Mouse (Mus musculus) forebrain, embryonic 16.5 days (tissue): ENCODE measurements around the gene Soat1. TPM values are rescaled to one million over a fixed set of nuclear protein-coding genes. Genes with fewer than 3 reads are reported as not detected.

Experiments
- ATAC-seq: fragments of 200-750 bp; cut with Nextera tagmentation; 2 replicates; pipeline ENCODE4 v1.8.0; 2017; ENCODE audit warnings: mild to moderate bottlenecking, moderate library complexity
- H3K27ac ChIP-seq: fragments of 300-500 bp; sonication (generic); 2 replicates; pipeline ENCODE4 v1.5.1; 2014; ENCODE audit warnings: low read length, control low read depth
- H3K27me3 ChIP-seq: fragments of 300-500 bp; sonication (generic); replicated peaks from 2 replicates; pipeline ENCODE4 v1.6.1; 2014; ENCODE audit warnings: low read length; ENCODE audit not compliant: control insufficient read depth, insufficient read depth
- H3K36me3 ChIP-seq: fragments of 300-500 bp; sonication (generic); 2 replicates; pipeline ENCODE4 v1.6.1; 2014; ENCODE audit not compliant: control insufficient read depth, insufficient read depth
- H3K4me1 ChIP-seq: fragments of 300-500 bp; sonication (generic); replicated peaks from 2 replicates; pipeline ENCODE4 v1.6.1; 2014; ENCODE audit warnings: low read length; ENCODE audit not compliant: control insufficient read depth, insufficient read depth
- H3K4me2 ChIP-seq: fragments of 300-500 bp; sonication (generic); 2 replicates; pipeline ENCODE4 v1.6.1; 2014; ENCODE audit warnings: mild to moderate bottlenecking, low read length, control low read depth
- H3K4me3 ChIP-seq: fragments of 300-500 bp; sonication (generic); replicated peaks from 2 replicates; pipeline ENCODE4 v1.5.1; 2014; ENCODE audit warnings: mild to moderate bottlenecking, low read length, control low read depth
- H3K9ac ChIP-seq: fragments of 300-500 bp; sonication (generic); replicated peaks from 2 replicates; pipeline ENCODE4 v1.6.1; 2014; ENCODE audit warnings: low read depth, low read length, control low read depth
- H3K9me3 ChIP-seq: fragments of 300-500 bp; sonication (generic); 2 replicates; pipeline ENCODE4 v1.6.1; 2016; ENCODE audit warnings: low read length; ENCODE audit not compliant: control insufficient read depth
- WGBS: fragments of 180-500 bp; shearing (Covaris S2); extraction: QIAGEN DNeasy Blood & Tissue Kit; methylation state at CpG from one replicate; pipeline ENCODE4 v1.1.7; 2014; 5-methylcytosine and 5-hydroxymethylcytosine counted together
- polyA plus RNA-seq: library from polyadenylated mRNA; unstranded; fragments of >200 nt; fragmentation: Nextera tagmentation; extraction: Ambion mirVana; gene quantifications from 2 replicates; pipeline ENCODE4 v1.2.1, GENCODE M21; 2015

Soat1 gene
- polyA plus RNA-seq, 1 experiment from 2014 or later, result 10.1 TPM

DNA sequence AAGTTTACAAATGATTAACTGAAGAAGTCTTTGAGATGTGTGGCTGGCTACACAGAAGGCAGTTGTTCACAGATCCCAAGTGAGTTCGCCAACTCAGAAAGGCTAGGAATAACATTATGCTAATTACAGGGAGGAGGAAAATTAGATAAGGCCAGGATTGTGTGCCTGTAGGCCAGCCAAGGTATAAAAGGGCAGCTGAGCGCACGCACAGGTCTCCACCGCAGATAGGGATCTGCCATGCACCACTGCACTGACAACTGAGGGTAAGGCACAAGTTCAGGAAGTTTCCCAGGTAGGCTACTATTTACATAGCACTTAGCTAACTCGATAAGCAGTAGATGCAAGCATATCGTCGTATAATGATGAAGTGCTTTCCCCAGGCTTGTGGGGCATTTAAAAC, 3.6 kb downstream of the Soat1 start:
- H3K27ac ChIP-seq, result no peak overlapping the region
- 73% methylated on average over 7 of the region's 7 CpGs for WGBS
- H3K9me3 ChIP-seq, result peaks cover 6% of the 10 kb centered on the region; the same call in 1 of the 2 replicates
- no peak overlapping the region for H3K4me3 ChIP-seq
- H3K9ac ChIP-seq, result no peak overlapping the region
- H3K27me3 ChIP-seq, result no peaks in the 10 kb centered on the region
- peaks cover 8% of the 10 kb centered on the region for H3K4me1 ChIP-seq
- H3K4me2 ChIP-seq, result no peak overlapping the region
- peaks cover 6% of the 10 kb centered on the region; the same call in 1 of the 2 replicates for H3K36me3 ChIP-seq
- ATAC-seq, result no peak

DNA sequence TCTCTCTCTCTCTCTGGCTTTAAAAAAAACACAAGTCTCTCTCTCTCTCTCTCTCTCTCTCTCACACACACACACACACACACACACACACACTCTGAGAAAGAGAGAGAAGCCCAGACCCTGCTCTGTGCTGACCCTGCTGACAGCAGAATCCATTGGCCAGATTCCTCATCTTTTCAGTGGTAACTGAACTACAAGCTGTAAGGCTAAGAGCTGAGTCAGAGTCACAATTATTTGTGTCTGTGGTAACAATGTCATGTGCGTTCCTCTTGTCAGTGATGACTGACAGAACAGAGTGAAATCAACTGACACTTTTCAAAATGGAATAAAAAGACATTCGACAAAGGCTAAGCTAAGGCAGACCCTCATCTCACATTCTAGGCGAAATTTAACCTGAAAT, 5.6 kb downstream of the Soat1 start:
- Histone ChIP-seq H3K9ac (no peak overlapping the region), H3K4me3 (no peak overlapping the region)
- WGBS, result 75% methylated on average over 3 of the region's 3 CpGs

DNA sequence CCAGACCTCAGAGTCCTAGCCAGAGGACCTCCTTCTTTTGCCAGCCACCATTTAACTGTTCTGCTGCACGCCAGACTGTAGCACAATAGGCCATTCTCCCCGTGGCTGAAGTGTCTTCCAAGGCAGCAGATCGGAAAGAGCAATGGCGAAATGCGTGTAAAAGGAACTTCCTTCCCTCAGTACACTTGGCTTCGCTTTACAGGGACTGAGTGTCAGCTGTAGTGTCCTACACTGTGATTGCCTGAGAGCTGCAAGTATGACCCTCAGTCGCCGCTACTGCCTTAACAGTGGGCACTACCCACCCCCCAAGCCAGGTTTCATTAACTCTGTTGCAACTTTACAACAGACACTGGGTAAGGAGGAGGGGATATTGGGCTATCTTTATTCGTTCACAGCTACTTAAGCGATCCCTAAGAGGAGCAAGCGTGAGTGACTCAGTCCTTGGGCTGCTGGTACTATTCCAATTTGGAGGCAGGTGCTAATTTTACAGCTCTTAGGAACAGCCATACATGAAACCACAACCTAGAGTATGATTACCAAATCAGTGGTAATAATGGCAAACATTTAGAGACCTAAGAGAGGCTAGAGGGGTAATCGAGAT, 6.4 kb downstream of the Soat1 start:
- H3K36me3 ChIP-seq, result peaks cover 6% of the 10 kb centered on the region; the same call in 1 of the 2 replicates
- H3K27me3 ChIP-seq, result no peaks in the 10 kb centered on the region
- peaks cover 6% of the 10 kb centered on the region; the same call in 1 of the 2 replicates for H3K9me3 ChIP-seq
- peaks cover 3% of the 10 kb centered on the region for H3K4me1 ChIP-seq
- no peak overlapping the region for H3K27ac ChIP-seq
- no peak for ATAC-seq
- no peak overlapping the region for H3K4me2 ChIP-seq
- no peak overlapping the region for H3K9ac ChIP-seq
- 82% methylated on average over 12 of the region's 12 CpGs for WGBS
- no peak overlapping the region for H3K4me3 ChIP-seq

More for the DNA sequence above, 5.6 kb downstream of the Soat1 start:
- ATAC-seq, result no peak
- Histone ChIP-seq H3K36me3 (peaks cover 6% of the 10 kb centered on the region; the same call in 1 of the 2 replicates), H3K9me3 (peaks cover 6% of the 10 kb centered on the region; the same call in 1 of the 2 replicates), H3K4me1 (peaks cover 8% of the 10 kb centered on the region), H3K27ac (no peak overlapping the region), H3K4me2 (no peak overlapping the region), H3K27me3 (no peaks in the 10 kb centered on the region)

DNA sequence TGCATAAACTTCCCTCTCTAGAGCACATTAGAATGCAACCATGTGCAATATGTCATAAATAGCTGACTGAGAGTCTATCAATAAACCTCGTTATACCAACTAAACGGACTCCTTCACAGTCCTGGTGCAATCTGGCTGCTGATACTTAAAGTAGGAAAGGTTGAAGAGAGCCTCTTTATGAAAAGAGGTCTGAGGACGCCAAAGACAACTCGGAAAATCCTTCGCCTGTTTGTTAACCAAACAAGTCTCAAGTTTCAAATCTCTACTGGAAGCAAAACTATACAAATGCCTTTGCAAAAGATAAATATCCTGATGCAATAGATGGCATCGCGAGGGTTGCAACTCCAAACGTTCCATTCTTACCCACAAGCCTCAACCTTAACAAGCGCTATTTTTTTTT, 9.2 kb downstream of the Soat1 start:
- no peaks in the 10 kb centered on the region for H3K4me1 ChIP-seq
- H3K4me2 ChIP-seq, result no peak overlapping the region
- no peak overlapping the region for H3K9ac ChIP-seq
- no peaks in the 10 kb centered on the region for H3K27me3 ChIP-seq
- H3K9me3 ChIP-seq, result peaks cover 6% of the 10 kb centered on the region; the same call in 1 of the 2 replicates
- H3K27ac ChIP-seq, result no peak overlapping the region
- WGBS, result 86% methylated on average over 9 of the region's 9 CpGs
- ATAC-seq, result no peak
- H3K36me3 ChIP-seq, result peaks cover 6% of the 10 kb centered on the region; the same call in 1 of the 2 replicates
- H3K4me3 ChIP-seq, result no peak overlapping the region

DNA sequence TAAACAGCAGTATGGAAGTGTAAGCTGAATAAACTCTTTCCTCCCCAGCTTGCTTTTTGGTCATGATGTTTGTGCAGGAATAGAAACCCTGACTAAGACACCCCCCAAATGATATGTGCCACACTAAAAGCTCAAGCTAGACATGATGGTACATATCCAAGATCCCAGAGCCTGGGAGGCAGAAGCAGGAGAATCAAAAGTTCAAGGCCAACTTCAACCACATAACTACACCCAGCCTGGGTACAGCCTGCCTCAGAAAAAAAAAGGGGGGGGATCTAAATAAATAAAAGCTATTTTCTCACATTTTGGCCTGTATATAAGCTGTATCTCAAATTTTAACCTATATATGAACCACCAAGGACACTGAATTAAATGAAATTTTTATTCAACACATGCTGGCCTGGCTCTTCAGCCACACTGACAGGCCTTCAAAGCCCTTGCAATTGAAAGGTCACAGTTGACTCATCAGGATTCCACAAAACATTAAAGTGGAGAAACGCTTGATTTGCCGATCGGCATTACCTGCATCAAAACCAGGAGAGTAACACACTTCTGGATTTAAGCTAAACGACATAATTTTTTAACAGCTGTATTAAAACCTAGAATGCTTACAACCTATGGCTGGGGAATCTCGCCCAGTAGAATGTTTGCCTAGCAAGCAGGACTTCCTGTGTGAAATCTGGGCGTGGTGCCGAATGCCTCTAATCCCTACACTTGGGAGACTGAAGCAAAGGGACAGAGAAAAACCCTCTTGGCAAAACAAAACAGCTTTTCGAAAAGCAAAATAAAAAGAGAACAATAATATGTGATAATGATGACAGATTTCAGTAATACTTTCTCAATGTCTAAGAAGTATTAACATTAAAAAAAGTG, 9.9 kb downstream of the Soat1 start:
- Histone ChIP-seq H3K27ac (no peak overlapping the region), H3K9me3 (peaks cover under 1% of the 10 kb centered on the region; the same call in 1 of the 2 replicates), H3K27me3 (no peaks in the 10 kb centered on the region), H3K4me3 (no peak overlapping the region), H3K9ac (no peak overlapping the region), H3K4me2 (no peak overlapping the region), H3K4me1 (no peaks in the 10 kb centered on the region), H3K36me3 (peaks cover 6% of the 10 kb centered on the region; the same call in 1 of the 2 replicates)
- WGBS, result 86% methylated on average over 8 of the region's 8 CpGs
- ATAC-seq, result no peak

DNA sequence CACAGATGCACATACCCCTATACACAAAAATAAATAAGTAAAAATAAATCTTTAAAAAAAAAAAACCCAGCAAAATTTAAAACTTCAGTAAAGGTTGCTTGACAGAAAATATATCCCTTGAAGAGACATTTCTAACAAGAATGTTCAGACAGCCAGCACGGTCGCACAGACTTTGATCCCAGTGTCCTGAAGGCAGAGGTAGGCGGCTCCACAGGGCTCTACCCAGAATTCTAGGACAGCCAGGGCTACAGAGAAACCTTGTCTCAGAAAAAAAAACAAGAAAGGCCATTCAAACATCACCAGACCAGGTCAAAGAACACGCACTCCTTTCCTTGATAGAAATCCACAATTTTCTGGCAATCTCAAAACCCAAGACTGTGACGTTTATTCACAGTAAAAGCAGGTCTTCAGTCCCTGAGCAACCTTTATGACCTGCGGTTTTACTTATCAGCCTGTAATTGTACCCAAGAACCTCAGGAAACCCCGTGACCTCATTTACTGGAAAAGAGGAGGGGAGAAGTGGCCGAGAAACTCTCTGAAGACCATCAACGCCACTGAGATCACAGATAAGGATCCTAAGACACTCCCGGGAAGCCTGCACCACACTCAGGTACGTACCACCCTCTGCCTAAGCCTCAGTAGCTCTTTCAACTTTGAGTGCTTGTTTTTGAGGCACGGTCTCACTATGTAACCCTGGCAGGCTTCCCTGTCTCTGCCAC, 11.7 kb downstream of the Soat1 start:
- ATAC-seq, result no peak
- WGBS, result 88% methylated on average over 12 of the region's 12 CpGs
- no peaks in the 10 kb centered on the region for H3K4me1 ChIP-seq
- H3K9ac ChIP-seq, result no peak overlapping the region
- no peaks in the 10 kb centered on the region for H3K9me3 ChIP-seq
- peaks cover 6% of the 10 kb centered on the region; the same call in 1 of the 2 replicates for H3K36me3 ChIP-seq
- H3K4me2 ChIP-seq, result no peak overlapping the region
- no peak overlapping the region for H3K4me3 ChIP-seq
- no peaks in the 10 kb centered on the region for H3K27me3 ChIP-seq
- H3K27ac ChIP-seq, result no peak overlapping the region

DNA sequence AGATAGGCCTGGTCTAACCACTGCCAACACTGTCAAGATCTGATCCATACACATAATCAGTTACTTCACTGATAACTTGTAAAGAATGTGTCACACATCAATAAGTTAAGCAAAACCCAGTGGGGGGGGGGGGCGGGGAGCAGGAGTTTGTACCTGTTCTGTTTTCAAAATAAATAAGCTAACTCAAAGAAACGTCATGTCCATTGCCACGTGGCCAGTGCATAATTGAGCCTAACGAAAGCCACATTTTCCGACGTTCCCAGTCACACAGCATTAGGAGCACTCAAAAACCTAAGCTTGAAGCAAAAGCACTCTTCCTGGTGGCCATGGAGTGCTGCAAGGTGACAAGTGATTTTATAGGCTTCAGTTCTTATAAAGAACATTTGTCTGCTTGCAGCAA, 13.1 kb downstream of the Soat1 start:
- Histone ChIP-seq H3K4me2 (no peak overlapping the region), H3K4me1 (no peaks in the 10 kb centered on the region), H3K4me3 (no peak overlapping the region), H3K36me3 (no peaks in the 10 kb centered on the region; the same call in 1 of the 2 replicates), H3K9me3 (no peaks in the 10 kb centered on the region), H3K9ac (no peak overlapping the region), H3K27ac (no peak overlapping the region), H3K27me3 (no peaks in the 10 kb centered on the region)
- no peak for ATAC-seq
- 89% methylated on average over 6 of the region's 6 CpGs for WGBS

DNA sequence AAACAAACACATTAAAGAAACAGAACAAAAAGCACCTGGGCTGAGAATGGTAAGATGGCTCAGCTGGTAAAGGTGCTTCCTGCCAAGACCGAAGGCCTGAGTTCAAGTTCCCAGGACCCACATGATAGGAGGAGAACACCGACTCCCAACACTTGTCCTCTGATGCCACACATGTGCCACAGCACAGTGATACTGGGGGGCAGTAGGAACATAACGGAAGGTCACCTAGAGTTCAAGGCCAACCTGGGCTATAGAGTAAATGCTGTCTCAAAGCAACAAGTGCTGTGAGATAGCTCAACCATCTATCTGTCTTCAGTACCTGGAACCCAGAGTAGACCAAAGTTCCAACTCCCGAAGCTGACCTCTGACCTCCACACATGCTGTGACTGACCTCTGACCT, 13.9 kb downstream of the Soat1 start:
- no peak for ATAC-seq

DNA sequence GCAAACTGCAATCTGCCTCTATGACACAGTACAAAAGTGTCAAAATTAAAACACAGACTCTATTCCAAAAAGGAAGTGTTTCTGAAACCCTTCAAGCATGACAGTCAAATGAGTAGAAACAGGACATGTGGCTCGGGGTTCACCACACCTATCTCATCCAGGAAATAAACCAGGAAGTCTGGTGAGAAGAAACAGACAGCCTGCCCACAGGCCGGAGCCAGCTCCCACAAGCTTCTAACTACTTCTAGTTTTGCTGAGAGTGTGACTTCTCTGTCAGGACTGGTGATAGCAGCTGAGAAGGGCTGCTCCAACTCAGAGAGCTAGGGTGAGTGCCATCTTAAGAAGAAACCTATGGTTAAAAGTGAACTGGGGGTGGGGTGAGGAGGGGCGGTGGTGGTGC, 14.4 kb downstream of the Soat1 start:
- H3K27ac ChIP-seq, result no peak overlapping the region
- no peak overlapping the region for H3K4me3 ChIP-seq
- H3K4me2 ChIP-seq, result no peak overlapping the region
- no peaks in the 10 kb centered on the region for H3K4me1 ChIP-seq
- H3K9me3 ChIP-seq, result no peaks in the 10 kb centered on the region
- H3K9ac ChIP-seq, result no peak overlapping the region
- H3K27me3 ChIP-seq, result no peaks in the 10 kb centered on the region
- no peak for ATAC-seq
- H3K36me3 ChIP-seq, result no peaks in the 10 kb centered on the region
- WGBS, result 89% methylated on average over 3 of the region's 3 CpGs

More for the DNA sequence above, 13.9 kb downstream of the Soat1 start:
- no peaks in the 10 kb centered on the region for H3K9me3 ChIP-seq
- no peak overlapping the region for H3K4me3 ChIP-seq
- H3K4me1 ChIP-seq, result no peaks in the 10 kb centered on the region
- H3K27me3 ChIP-seq, result no peaks in the 10 kb centered on the region
- H3K4me2 ChIP-seq, result no peak overlapping the region
- H3K36me3 ChIP-seq, result no peaks in the 10 kb centered on the region
- H3K27ac ChIP-seq, result no peak overlapping the region
- WGBS, result 93% methylated on average over 4 of the region's 4 CpGs
- no peak overlapping the region for H3K9ac ChIP-seq
